Mouse (Mus musculus) naive thymus-derived CD4-positive, alpha-beta T cell, adult 2 months (primary cell): ENCODE results near the gene Fcho2.

ENCODE experiments used
- DNase-seq: peaks from one replicate; pipeline ENCODE4 v3.0.0-alpha.2; 2011; ENCODE audit warnings: low read depth

Fcho2 gene

DNA sequence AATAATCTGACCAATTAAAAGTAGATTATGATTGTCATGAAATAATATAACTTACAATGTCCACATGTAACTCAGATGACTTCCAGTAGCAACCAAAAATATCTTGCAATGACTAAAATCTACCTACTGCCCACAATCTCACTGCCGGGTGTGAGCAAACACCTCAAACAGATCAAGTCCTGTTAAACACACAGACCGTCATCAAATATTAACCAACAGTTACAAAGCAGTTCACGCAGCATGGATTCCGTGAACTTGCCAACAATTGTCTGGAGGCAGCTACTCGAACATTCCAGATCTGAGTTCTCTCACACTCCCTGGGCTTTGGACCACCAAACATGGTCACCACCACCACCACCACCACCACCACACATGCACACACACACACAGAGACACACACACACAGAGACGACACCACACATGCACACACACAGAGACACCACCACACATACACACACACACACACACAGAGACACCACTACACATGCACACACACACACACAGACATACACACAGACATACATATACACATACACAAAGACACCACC is 99.7 kb downstream of the Fcho2 start:
- no peak for DNase-seq

DNA sequence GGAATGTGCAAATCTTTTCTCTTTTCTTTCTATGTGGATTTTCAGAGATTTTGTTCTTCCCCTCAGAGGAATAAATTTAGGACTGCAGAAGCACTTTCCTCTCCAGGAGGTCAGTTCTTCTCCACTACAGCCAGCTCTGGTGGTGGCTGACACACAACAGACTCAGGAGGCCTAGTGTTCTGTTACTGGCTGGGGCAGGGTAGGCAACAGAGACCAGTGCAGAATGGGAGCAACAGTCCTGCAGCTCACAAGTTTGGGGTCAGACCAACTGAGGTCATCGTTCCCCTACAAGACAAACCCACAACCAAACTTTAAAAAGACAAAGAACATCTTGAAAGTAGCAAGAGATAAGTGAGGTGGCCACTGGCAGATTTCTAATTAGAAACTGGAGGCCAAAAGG is 104.6 kb downstream of the Fcho2 start:
- no peak for DNase-seq

DNA sequence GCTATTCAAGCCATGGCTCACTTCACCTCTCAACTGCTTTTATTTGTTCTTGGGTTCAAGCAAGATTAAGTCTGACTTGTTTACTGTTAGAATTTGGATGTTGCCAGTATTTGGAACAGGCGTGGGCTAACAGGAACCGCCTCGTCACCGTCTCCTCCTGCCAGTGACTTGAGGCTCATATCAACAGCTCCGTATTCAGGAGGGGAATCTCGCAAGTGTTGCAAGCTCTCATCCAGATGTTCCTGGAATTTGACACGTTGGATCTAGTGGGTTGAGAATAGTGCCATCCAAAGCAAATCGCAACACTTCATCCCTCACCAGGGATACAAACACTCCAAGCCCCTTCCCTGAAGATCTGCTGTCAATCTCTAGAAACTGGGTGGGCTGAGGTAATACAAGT is 105.0 kb downstream of the Fcho2 start:
- DNase-seq = no peak

DNA sequence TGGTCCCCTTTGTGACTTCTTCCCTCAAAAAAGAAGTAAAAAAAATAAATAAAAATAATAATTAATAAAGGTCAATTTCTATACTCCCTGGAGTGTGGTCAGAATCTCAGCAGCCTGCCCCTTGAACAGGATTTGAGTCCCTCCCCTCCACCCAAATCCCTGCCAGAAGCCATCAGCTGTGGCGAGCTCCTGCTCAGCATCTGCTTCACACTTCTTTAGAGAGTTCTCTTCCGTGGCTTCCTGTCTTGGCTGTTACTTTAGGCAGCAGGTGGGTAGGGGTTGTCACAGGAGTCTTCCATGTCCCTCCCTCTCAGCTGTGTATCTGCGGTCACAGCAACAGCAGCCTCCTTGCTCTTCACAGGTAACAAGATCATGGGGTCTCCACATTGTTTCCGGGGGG is 109.7 kb downstream of the Fcho2 start:
- no peak for DNase-seq

DNA sequence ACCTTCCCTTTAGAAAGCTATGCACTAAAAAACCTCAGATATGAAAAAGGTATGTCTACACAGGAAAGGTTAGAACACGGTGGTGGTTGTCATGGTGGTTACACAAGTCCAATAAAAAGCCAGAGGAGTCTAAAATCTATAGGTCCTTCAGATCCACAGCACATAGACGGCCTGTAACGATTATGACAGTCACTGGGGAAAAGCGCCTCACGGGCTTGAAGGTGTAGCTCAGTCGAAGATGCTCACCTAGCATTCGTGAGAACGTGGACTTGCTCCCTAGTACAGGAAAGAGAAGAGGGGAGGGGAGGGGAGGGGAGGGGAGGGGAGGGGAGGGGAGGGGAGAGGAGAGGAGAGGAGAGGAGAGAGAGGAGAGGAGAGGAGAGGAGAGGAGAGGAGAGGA is 111.5 kb downstream of the Fcho2 start:
- DNase-seq = no peak

DNA sequence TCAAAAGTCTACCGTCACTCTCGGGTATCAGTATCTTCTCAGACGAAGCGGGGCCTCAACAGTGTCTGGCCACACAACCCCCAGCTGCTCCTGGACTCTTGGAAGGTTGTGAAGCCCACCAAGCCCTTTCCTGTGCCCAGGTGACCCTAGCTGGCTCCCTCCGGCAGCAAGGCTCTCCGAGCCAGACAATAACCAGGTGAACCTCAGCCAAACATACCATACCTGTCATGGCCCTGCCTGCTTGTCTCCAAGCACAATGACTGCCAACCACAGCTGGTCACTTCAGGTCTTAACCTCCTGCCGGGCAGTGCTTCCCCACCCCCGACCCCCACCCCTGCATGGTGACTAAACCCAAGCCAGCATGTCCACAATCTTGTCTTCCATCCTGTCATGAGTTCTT is 112.9 kb downstream of the Fcho2 start:
- no peak for DNase-seq

DNA sequence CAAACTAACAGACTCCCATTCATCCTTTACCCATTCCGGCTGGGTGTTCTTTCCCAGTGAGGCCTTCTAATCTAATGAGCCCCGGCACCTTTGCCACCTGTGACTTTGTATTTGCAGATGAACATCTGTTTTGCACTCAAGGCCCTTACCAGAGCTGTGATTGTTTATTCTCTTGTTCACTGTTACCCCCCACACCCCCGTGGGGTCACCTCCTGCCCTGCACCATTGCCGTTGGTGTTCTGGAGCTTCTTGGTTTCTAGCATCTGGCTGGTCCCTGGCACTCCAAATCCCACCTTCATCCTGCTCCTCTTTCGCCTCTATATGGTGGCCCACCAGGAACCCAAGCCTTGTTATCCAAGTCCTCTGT is 114.0 kb downstream of the Fcho2 start:
- no peak for DNase-seq

DNA sequence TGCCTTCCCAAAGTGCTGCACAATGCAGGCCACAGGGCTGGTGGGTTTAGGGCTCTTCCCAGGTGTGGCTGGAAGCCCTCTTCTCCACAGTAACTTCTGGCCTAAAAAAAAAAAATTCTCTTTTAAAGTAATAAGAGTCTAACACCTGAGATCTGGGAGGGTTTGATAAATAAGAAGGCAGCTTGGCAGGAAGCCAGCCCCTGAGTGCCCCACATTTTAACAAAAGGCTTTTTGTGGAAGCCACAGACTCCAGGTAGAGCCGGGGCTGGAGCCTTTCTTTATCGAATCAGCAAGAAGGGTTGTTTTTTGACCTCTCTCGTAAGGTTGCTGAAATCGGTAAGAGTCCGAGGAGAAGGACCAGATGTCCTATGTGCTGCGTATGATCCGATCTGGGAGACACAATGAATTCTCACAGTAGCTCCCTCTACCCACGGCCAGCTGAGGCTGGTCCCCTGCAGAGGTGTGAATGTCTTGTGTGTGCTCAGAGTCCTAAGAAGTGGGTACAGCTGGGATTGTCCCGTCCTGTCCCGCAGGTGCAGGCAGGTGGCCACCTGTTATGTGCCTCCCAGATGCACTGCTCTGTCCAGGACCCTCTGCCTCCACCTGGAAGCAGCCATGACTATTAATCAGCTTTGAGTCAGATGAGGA is 114.5 kb downstream of the Fcho2 start:
- DNase-seq = no peak

DNA sequence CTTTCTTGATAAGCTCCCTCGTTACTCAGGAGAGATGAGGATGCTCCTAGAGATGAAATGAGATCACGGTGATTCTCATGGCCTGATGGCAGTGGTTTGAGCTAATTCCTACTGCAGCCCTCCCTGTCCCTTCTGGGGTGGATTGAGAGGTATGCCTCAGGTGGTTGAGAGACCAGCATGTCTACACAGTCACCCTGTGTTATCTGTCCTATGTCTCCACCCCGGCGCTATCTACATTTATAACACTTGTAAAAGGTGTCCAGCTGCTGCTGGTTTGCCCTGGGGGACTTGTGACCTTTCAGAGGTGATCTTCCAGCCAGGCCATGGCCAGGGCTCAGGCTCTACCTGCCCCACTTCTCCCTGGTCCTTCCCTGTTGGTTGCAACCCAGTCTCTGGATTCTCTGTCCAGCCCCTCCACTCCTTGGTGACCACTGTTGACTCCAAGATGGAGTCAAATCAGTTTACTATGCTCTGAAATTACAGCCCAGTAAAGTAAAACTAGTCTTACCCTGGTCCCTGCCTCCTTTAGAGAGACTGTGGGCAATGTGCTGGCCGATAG is 115.2 kb downstream of the Fcho2 start:
- no peak for DNase-seq

DNA sequence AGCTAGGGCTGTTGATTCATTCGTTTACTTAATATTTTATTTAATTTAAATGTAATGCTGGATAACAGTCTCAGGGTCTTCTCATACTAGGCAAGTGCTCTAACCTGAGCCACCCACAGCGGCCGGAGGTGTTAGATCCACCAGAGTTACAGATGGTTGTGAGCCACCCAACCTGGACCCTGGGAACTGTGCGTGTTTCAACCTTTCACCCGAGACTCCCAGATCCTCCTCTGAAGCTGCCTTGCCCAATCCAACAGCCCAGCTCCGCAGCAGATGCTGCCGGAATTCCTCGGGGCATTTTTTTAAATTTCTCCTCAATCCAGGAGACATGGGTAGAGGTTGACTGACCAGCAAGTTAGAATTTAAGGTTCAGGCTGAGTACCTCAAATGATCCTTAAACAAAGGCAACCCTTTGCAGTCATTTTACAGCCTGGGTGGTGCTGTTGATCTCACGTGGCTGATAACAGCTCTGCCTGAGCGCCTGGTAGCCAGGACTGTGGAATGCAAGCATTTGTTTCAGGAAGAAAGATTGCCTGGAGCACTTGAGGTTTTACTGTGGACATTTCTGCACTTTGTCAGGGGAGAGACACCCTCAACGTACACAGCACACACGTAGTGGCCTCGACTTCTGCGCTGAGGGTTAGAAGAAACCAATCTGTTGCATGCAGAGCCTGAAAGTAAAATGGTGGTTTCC is 116.1 kb downstream of the Fcho2 start:
- no peak for DNase-seq

DNA sequence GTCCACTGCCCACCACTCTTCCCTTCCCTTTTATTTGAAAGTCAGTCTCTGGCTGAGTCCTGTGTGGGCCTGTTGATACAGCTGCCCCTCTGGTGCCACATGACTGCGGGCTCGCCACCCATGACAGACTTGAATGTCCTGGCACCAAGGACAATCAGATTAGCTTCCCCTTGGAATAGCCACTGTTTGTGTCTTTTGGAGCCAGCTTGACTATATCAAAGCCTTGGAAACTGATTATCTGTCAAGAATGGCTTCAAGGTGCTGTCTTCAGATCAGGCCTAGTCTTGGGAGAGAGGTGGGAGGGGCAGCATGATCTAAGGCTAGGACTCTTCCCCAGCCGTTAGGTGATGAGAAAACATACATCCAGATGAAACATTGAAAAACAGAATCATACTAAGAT is 118.5 kb downstream of the Fcho2 start:
- DNase-seq = no peak

DNA sequence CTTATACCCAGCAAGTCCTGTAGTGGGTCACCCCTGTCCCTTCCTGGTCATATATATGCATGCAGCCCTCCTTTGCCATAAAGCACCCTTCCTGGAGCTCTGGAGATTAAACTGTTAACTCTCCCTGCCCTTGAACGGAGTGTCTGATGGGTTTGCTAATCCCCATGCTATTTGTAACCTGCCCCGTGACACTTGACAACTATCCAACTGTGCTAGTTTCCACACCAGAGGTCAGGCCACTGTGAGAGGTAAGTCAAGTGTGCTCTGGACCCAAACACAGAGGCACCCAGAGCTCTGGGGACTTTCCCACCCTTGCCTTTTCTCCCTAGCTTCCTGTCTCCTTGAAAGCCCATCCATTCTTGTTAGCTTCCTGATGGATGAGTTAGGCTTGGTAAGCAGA is 119.7 kb downstream of the Fcho2 start:
- no peak for DNase-seq

DNA sequence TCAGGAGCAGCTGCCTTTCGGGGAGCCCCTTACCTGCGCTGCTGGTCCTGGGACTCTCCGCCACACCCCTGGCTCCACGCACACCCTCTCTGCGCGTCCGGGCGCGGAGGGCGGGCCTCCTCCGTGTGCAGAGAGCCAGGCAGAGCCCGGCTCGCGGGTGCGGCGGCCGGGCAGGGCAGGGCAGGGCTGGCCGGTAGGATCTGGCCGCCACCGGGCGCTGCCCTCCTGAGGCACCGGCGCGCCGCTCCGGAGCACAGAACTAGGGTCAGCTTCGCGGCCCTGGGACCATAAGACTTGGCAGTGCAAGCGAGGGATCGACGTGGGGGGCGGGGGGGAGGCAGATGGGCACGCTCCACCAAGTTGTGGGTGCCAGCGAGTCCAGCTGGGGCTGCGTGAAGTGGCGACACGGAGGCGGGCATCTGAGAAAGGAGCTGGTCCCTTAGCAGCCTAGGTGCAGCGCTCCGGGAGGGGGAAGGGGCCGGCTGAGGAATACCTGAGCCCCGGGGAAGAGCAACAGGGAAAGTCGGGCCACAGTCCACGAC is 120.4 kb downstream of the Fcho2 start, which contains the start of gene Tmem171:
Gene Tmem171, minus strand, starts transcription at position 62 of the 542 bp plus-strand sequence.
- no peak for DNase-seq

DNA sequence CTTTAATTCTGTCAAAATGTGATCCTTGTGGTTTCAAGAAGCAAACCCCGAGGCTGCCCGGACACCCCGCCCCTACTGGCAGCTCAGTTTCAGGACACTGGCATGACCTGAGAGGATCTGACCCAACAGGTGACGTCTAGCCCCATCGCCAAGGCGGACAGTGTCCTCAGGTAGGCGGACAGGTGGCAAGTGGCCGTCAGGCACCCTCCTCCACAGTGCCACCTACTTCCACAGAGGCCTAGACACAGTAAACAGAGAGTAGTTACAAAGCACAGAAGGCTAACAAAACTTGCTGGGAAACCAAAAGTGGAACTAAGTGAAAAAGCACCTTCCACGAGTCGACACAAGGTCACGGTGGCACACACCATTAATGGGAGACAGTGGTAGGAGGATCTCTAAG is 121.9 kb downstream of the Fcho2 start:
- no peak for DNase-seq

DNA sequence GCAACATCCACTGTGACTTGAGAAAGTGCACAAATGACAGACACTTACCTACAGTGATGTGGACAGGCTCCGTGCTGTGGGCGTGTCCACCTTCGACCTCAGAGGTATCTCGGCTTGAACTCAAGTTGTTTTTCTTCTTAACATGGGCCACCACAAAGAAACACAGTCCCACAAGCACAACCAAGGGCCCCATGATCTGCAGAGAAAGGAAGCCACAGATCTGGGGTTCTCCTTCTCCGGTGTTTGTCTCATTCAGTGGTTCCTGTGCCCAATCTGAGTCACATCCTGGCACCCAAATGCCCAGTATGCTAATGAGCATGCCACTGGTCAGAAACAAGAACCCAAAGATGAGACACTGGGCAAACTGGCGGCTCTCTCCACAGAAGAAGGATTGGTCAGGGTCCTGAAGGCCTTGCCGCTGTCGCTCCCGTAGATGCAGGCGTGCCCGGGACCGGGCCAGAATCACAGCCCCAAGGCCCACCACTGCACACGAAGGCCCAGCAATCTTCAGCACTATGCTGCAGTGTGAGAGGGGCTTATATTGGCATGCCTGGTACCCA is 123.2 kb downstream of the Fcho2 start:
- DNase-seq = no peak

DNA sequence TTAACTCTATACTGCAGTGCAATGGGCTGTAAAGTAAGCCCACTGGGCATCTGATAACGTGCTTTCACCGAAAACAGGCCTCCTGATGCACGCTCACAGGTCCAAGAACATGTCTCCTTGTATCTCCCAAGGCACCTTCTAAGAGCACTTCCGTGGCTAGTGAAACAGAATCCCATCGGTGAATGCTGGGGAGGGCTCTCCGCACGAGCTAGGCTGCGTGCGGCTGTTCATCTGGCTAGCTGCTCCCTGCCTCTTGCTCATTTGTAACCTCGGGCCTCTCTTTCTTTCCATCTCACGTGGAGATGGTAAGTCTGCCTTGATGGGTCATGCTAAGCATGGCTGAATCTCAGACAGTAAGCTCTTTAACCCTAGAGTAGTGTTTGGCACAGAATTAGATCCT is 124.4 kb downstream of the Fcho2 start:
- DNase-seq = no peak

DNA sequence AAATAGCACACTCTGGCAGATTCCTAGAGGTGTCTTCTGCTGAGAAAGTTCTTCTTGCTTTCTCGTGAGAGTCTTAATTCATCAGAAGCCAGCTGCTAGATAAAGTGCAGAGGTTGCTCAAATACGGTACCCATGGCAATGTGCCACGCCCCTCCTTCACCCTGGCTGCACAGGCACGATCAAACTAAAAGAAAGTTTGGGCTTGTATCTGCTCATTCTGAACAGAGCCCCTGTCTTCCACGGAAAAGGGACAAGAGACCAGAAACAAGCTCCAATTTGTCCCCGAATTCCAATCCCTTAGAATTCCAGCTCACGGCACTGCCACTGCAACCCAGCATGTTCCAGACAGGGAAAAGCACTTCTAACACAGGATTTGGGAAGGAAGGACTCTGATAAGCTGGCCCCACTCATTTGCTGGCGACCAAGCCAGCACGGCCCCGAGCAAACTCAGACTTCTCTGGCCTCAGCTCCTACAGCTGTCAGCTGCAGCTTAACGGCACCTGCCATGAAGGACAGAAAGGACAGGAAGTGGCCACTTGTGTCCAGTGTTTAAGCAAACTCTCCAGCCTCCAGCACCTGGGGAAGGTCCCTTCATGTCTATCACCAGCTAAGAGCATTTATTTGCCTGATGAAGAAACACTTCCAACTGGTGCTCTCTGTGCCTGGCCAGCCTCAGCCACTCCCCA is 125.5 kb downstream of the Fcho2 start:
- no peak for DNase-seq

DNA sequence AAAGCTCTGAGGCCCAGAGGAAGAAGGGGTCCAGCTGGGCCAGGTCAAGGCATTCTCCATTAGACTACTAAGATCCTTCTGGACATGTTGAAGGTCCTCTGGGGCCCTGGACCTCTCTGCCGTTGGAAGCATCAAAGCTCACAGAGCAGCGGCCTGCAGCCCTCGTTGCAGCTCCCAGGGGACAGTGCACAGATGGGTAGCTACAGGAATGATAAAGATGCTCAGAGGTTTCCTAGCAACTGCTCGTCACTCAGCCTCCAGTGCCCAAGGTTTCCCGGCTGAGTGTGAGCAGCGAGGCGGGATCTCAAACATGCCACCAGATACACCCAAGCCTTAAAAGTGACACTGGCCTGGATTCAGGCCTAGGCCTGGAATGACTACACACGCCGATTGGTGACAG is 127.3 kb downstream of the Fcho2 start:
- no peak for DNase-seq

DNA sequence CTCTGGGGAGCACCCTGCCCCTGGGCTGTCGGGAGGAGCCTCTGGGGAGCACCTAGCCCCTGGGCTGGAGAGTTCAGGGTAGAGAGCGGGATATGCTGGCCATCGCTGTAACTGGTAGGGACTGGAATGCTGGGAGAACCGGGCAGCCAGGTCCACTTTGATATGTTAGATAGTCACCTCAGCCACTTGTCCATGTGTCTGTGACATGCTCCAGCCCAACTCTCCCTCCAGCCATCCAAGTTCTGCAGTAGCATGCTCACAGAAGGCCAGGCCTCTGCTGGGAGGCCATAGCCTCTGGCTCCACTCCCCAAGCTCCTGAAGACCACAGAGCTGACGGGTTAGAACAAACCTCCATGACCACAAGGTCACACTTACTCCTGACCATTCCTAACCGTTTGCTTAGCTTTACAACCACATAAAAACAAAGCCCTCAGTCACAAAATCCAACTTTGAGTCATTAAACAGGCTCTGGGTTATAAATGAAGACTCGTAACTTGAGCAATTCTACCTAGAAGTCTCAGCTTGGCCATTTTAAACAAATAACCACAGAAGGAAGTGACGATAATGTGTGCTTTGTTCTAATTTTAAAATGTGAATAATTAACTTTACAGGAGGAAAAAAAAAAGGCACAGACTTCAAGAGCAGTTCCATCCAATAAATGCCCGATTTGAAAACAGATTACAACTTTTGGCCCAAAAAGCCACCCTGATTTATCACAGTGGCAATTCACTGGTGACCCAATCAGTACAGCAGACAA is 130.9 kb downstream of the Fcho2 start:
- DNase-seq = no peak

DNA sequence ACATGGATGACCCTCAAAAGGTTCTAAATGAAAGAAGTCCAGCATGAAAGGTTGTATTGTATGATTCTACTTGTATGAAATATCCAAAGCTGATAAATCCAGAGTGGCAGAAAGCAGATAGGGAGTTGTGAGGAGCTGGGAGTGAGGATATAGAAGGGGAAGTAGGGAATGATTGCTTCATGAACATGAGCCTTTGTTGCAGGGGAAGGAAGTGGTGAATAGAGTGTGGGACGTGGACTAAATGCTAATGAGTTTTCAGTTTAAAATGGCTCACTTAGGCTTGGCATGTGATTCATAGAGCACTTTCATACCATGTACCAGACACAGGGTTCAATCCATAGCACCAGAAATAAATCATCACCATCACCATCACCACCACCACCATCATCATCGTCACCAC is 131.8 kb downstream of the Fcho2 start:
- DNase-seq = no peak

DNA sequence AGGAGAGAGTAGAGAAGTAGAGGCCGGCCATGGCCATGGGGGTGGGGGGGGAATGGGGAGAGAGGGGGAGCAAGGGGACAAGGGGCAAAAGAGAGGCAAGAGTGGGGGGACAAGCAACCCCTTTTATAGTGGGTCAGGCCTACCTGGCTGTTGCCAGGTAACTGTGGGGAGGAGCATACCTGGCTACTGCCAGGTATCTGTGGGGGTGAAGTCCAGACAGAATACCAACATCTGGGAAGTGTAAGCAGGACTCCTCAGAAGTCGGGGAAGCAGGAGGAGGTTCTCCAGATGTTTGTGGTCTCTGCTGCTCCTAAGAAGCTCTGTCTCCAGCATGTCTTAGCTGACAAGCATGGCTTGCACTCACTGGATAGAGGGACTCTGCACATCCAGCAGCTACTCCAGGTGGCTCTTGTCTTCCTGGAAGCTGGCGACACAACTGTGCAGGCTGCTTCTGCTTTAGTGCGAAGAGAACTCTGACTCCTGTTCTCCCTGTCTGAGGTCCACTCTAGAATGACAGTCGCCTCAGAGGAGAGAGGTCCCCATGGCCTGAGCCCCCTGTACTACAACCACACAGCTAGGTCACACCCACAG is 134.7 kb downstream of the Fcho2 start:
- DNase-seq = no peak
